Mouse (Mus musculus) heart, adult 2 months (tissue): ENCODE data around the gene Slc38a3. TPM values are rescaled to one million over a fixed set of nuclear protein-coding genes. Genes with fewer than 3 reads are reported as not detected.
A peak's percentile ranks its signal among the peaks of the same experiment; 100 is the strongest.
"Not testable (repeated sequence)": the region's sequence is repeated elsewhere in the genome, so short reads cannot be mapped to it uniquely, and the experiment has no call there.

Source experiments
- DNase-seq, 2 experiments: peaks; one replicate each; pipeline ENCODE4 v3.0.0; 2021
- H3K27ac ChIP-seq: fragments of 200-600 bp; 2 replicates; pipeline ENCODE4 v1.8.1; 2022
- H3K27me3 ChIP-seq: fragments of 200-500 bp; 2 replicates; pipeline ENCODE4 v1.6.1; 2012; ENCODE audit warnings: mild to moderate bottlenecking, low read length, inconsistent platforms, mixed read lengths; ENCODE audit not compliant: control insufficient read depth, insufficient read depth
- H3K36me3 ChIP-seq: fragments of 200-500 bp; 2 replicates; pipeline ENCODE4 v1.6.1; 2012; ENCODE audit warnings: low read length, inconsistent platforms; ENCODE audit not compliant: control insufficient read depth, insufficient read depth
- H3K4me1 ChIP-seq: fragments of 200-500 bp; 2 replicates; pipeline ENCODE4 v1.6.1; 2011; ENCODE audit warnings: low read length; ENCODE audit not compliant: control insufficient read depth, insufficient read depth
- H3K4me3 ChIP-seq: fragments of 200-600 bp; 2 replicates; pipeline ENCODE4 v1.8.1; 2022
- H3K79me2 ChIP-seq: fragments of 200-500 bp; replicated peaks from 2 replicates; pipeline ENCODE4 v1.6.1; 2012; ENCODE audit warnings: mild to moderate bottlenecking, inconsistent platforms, low read length, moderate library complexity, mixed read lengths; ENCODE audit not compliant: control insufficient read depth, insufficient read depth
- H3K9ac ChIP-seq: fragments of 200-500 bp; 2 replicates; pipeline ENCODE4 v1.6.1; 2012; ENCODE audit warnings: low read depth, mild to moderate bottlenecking, control low read depth, inconsistent platforms, low read length, mixed read lengths
- CTCF ChIP-seq: fragments of 200-600 bp; IDR thresholded peaks from 2 replicates; pipeline ENCODE4 v1.8.1; 2022; ENCODE audit warnings: antibody characterized with exemption, mild to moderate bottlenecking, moderate library complexity
- EP300 ChIP-seq: fragments of 200-500 bp; IDR thresholded peaks from 2 replicates; pipeline ENCODE4 v1.6.1; 2011; ENCODE audit warnings: low read depth, low read length, control low read depth; ENCODE audit not compliant: insufficient read depth
- POLR2A ChIP-seq: fragments of 200-500 bp; IDR thresholded peaks from 2 replicates; pipeline ENCODE4 v1.6.1; 2011; ENCODE audit warnings: mild to moderate bottlenecking, low read depth, low read length, control low read depth; ENCODE audit not compliant: insufficient read depth
- WGBS: fragments of 180-500 bp; shearing (Covaris S2); methylation state at CpG from one replicate; pipeline ENCODE4 v1.1.7; 2018; 5-methylcytosine and 5-hydroxymethylcytosine counted together
- intact Hi-C: fragments of 180-260 bp; cut with DNase I; formaldehyde crosslinking; loops from one replicate; pipeline ENCODE4 v1.15.1; 2025
- polyA plus RNA-seq: library from polyadenylated mRNA; depleted of rRNA; stranded (reverse); fragments of >200 nt; gene quantifications from 2 replicates; pipeline ENCODE4 v1.2.3, GENCODE M21; 2012
- total RNA-seq, 2 experiments: library from RNA; stranded (reverse); gene quantifications; 2 replicates each; pipeline ENCODE4 v1.2.3; 2021

The Slc38a3 gene
- total and polyA plus RNA-seq, 3 experiments = 71.5 to 162 (median 88.3) TPM

- TF ChIP-seq EP300 (no peak), POLR2A (no peak), CTCF (no peak)
- Histone ChIP-seq H3K36me3 (no peaks in the 10 kb centered on the region), H3K27ac (no peak overlapping the region), H3K4me3 (no peak overlapping the region), H3K27me3 (no peaks in the 10 kb centered on the region), H3K9ac (no peak overlapping the region), H3K4me1 (peaks cover 8% of the 10 kb centered on the region), H3K79me2 (no peaks in the 10 kb centered on the region)
- no peak for DNase-seq
- intact Hi-C loops = no loop called here
- WGBS = 90% methylated on average over 20 of the region's 20 CpGs
Measured at GRCm38 (mm10) chr9:107682405-107682804, 13.1 kb upstream of the Slc38a3 start.

GRCm38 (mm10) chr9:107679501-107679900 lies 10.2 kb upstream of the Slc38a3 start, which contains the start of gene Gnat1:
TSS of gene Gnat1 (minus strand) at chr9:107679712.
- TF ChIP-seq CTCF = no peak
- no peak for TF ChIP-seq POLR2A
- TF ChIP-seq EP300 = no peak
- Histone ChIP-seq H3K79me2 (no peaks in the 10 kb centered on the region), H3K27ac (no peak within 1 kb of the TSS), H3K4me3 (no peak within 1 kb of the TSS), H3K9ac (no peak within 1 kb of the TSS), H3K36me3 (no peaks in the 10 kb centered on the region), H3K27me3 (no peaks in the 10 kb centered on the region), H3K4me1 (peaks cover 3% of the 10 kb centered on the region; the same call in 1 of the 2 replicates)
- WGBS = 54% methylated on average over 5 of the region's 5 CpGs
- DNase-seq = no peak
- intact Hi-C loops = no loop called here

- no peak for DNase-seq
- no peak overlapping the region for H3K27ac ChIP-seq
- no peaks in the 10 kb centered on the region for H3K36me3 ChIP-seq
- peaks cover 3% of the 10 kb centered on the region; the same call in 1 of the 2 replicates for H3K4me1 ChIP-seq
- TF ChIP-seq CTCF (no peak), POLR2A (no peak), EP300 (no peak)
- no peak overlapping the region for H3K9ac ChIP-seq
- WGBS = 90% methylated on average over 2 of the region's 2 CpGs
- no peak overlapping the region for H3K4me3 ChIP-seq
- H3K79me2 ChIP-seq = no peaks in the 10 kb centered on the region
- no peaks in the 10 kb centered on the region for H3K27me3 ChIP-seq
- intact Hi-C loops = no loop called here
Measured at GRCm38 (mm10) chr9:107678861-107679260, 9.5 kb upstream of the Slc38a3 start.

GRCm38 (mm10) chr9:107677819-107678526 lies 8.6 kb upstream of the Slc38a3 start:
- H3K9ac ChIP-seq, H3K27me3 ChIP-seq, H3K79me2 ChIP-seq, H3K36me3 ChIP-seq, H3K4me1 ChIP-seq, H3K27ac ChIP-seq, H3K4me3 ChIP-seq: not testable (repeated sequence)
- peak; percentile 57 to 60 for DNase-seq
- WGBS = 38% methylated on average over 14 of the region's 14 CpGs
- intact Hi-C loops = loop anchor here (2.0 kb wide), 1 partner anchor 61 kb away; no protein-coding TSS in a partner anchor
- peak; percentile 79 for TF ChIP-seq CTCF

- Histone ChIP-seq H3K9ac (no peak overlapping the region), H3K27ac (no peak overlapping the region), H3K79me2 (no peaks in the 10 kb centered on the region), H3K36me3 (no peaks in the 10 kb centered on the region), H3K27me3 (no peaks in the 10 kb centered on the region), H3K4me1 (peaks cover 3% of the 10 kb centered on the region; the same call in 1 of the 2 replicates), H3K4me3 (no peak overlapping the region)
- DNase-seq = peak in 1 of 2 experiments; percentile 51
- 15% methylated on average over 17 of the region's 17 CpGs for WGBS
- TF ChIP-seq POLR2A = no peak
- 0 out of 2 replicates have a peak, but pooled peaks have one; percentile 53 for TF ChIP-seq EP300
- peak; percentile 76 for TF ChIP-seq CTCF
- intact Hi-C loops = loop anchor here (2.0 kb wide), 1 partner anchor 62 kb away; no protein-coding TSS in a partner anchor
Measured at GRCm38 (mm10) chr9:107677091-107677784, 7.9 kb upstream of the Slc38a3 start.

GRCm38 (mm10) chr9:107676302-107676701 lies 7.0 kb upstream of the Slc38a3 start:
- DNase-seq = no peak
- WGBS = 1% methylated on average over 25 of the region's 25 CpGs
- Histone ChIP-seq H3K4me1 (peaks cover 3% of the 10 kb centered on the region; the same call in 1 of the 2 replicates), H3K27ac (no peak overlapping the region), H3K9ac (no peak overlapping the region), H3K79me2 (no peaks in the 10 kb centered on the region), H3K4me3 (peak overlapping the region; percentile 19; the same call in 1 of the 2 replicates), H3K36me3 (no peaks in the 10 kb centered on the region), H3K27me3 (no peaks in the 10 kb centered on the region)
- intact Hi-C loops = loop anchor here (1.0 to 2.0 kb wide), 3 partner anchors 31 to 74 kb away; no protein-coding TSS in a partner anchor
- TF ChIP-seq POLR2A = no peak
- no peak for TF ChIP-seq EP300
- TF ChIP-seq CTCF = no peak
